Mouse (Mus musculus) G1E (cell line): ENCODE data around the gene Ninj1. TPM values are rescaled to one million over a fixed set of nuclear protein-coding genes. Genes with fewer than 3 reads are reported as not detected.

Experiments used
- ATAC-seq: 2 replicates; pipeline ENCODE4 v1.8.0; 2016; ENCODE audit warnings: mild to moderate bottlenecking; ENCODE audit not compliant: insufficient number of reproducible peaks, poor library complexity, low FRiP score, severe bottlenecking; ENCODE audit errors: extremely low read depth
- DNase-seq: peaks from one replicate; pipeline ENCODE4 v3.0.0; 2012; ENCODE audit warnings: low spot score
- H3K27me3 ChIP-seq: 2 replicates; pipeline ENCODE4 v1.6.1; 2012; ENCODE audit warnings: mild to moderate bottlenecking, low read length, inconsistent platforms; ENCODE audit not compliant: insufficient read depth
- H3K36me3 ChIP-seq: replicated peaks from 2 replicates; pipeline ENCODE3; 2012; ENCODE audit warnings: mild to moderate bottlenecking, inconsistent platforms
- H3K4me1 ChIP-seq: 2 replicates; pipeline ENCODE4 v1.6.1; 2012; ENCODE audit warnings: low read depth, low read length, inconsistent platforms, mixed read lengths; ENCODE audit not compliant: insufficient read depth
- H3K4me3 ChIP-seq: 2 replicates; pipeline ENCODE4 v1.5.1; 2012; ENCODE audit warnings: low read depth, mild to moderate bottlenecking, inconsistent platforms, low read length, moderate library complexity, mixed read lengths
- H3K9me3 ChIP-seq: replicated peaks from 2 replicates; pipeline ENCODE4 v1.6.1; 2012; ENCODE audit warnings: inconsistent platforms
- CTCF ChIP-seq: IDR thresholded peaks from 2 replicates; pipeline ENCODE4 v1.5.1; 2012; ENCODE audit warnings: low read depth, low read length, inconsistent platforms, mixed read lengths
- GATA1 ChIP-seq: IDR thresholded peaks from 2 replicates; pipeline ENCODE4 v1.6.1; 2012; ENCODE audit warnings: borderline replicate concordance, low read length, inconsistent platforms, mixed read lengths
- GATA2 ChIP-seq: IDR thresholded peaks from 2 replicates; pipeline ENCODE4 v1.6.1; 2012; ENCODE audit warnings: low read depth, low read length, inconsistent platforms, borderline replicate concordance
- POLR2AphosphoS5 ChIP-seq: IDR thresholded peaks from 2 replicates; pipeline ENCODE4 v1.6.1; 2012; ENCODE audit warnings: low read depth, low read length, inconsistent platforms; ENCODE audit not compliant: insufficient replicate concordance
- TAL1 ChIP-seq: conservative IDR thresholded peaks from 2 replicates; pipeline ENCODE4 v1.6.1; 2012; ENCODE audit warnings: low read depth, low read length, inconsistent platforms, mixed read lengths
- polyA plus RNA-seq: library from polyadenylated mRNA; stranded (reverse); fragments of >175 nt; gene quantifications from 2 replicates; pipeline ENCODE4 v1.2.3, GENCODE M21; 2012
- total RNA-seq, 2 experiments: library from RNA; stranded (forward) in 1 of 2; stranded (reverse) in 1 of 2; fragments of 200-1000 nt in 1 of 2; fragments of >200 nt in 1 of 2; fragmentation: Nextera tagmentation in 1 of 2; gene quantifications; 2 replicates each; pipeline ENCODE4 v1.2.3; 2014 to 2017

Ninj1 gene
- 13.2 and 14.0 TPM in 2 replicates for total RNA-seq (2014; fragmentation: Nextera tagmentation)
- total RNA-seq (2017), result 10.1 and 12.3 TPM in 2 replicates
- 58.9 and 61.7 TPM in 2 replicates for polyA plus RNA-seq

DNA sequence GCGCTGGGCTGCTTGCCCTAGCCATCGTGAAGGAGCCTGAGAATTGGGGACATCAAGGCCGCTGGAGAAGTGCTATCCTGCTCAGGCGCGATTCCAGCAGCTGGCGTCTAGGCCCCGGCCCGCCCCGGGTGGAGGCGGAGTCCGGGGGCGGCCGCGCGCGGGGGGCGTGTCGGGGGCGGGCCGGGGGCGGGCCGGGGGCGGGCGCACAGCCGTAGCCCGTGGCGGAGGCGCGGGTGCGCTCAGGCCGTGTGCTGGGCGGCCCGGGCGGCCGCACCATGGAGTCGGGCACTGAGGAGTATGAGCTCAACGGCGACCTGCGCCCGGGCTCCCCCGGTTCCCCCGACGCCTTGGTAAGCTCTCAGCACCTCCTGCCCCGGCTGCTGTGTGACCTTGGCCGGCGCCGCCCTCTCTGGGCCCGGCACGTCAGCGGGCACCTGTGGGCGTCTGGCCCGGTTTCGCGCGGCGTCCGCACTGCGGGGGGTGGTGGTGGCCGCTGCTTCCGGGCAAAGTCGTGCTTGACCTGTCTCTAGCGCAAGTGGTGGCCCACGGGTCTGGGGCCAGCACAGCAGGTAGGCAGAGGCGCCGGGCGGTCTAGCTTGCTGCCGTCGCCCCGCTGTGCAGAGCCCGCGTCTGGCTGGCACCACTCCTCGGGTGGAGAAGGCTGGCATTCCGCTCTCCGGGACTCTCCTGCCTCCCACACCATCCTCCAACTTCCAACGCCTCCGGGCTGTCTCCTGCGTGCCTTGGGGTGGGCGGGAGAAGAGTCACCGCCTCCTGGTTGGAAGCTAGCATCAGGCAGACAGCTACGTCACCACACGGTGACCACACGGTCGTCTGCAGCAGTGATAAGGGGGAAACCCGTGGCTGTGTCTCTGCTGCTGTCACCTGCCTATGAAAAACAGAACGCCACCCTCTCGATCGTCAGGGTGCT is at the start of gene Ninj1:
Gene Ninj1, plus strand, starts transcription at position 198 of the 931 bp plus-strand sequence.
- H3K4me1 ChIP-seq, result peaks cover 58% of the 10 kb centered on the region
- DNase-seq (peak; percentile 98), ATAC-seq (peak; percentile 82)
- H3K4me3 ChIP-seq, result peak within 1 kb of the TSS; percentile 89
- peaks cover 22% of the 10 kb centered on the region for H3K36me3 ChIP-seq
- H3K9me3 ChIP-seq, result no peaks in the 10 kb centered on the region
- TF ChIP-seq TAL1 (peak; percentile 58), CTCF (no peak)
- peaks cover 22% of the 10 kb centered on the region for H3K27me3 ChIP-seq

DNA sequence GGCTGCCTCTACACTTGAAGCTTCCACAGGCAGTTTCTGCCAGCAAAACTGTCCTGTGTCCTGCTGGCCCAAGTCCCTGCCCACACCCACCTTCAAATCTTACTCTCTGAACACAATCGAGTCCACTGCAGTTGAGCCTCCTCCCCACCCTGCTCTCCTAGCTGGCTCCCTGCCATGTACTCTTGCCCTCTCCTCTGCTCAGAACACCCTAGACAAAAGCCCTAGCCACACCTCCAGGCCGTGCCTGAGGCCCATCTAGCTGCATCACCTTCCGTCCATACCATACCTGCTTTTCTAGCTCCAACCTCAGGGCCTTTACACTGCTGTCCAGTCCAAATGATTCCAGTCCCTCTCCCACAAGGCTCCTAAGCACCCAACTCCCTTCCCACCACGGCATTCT is 46.7 kb upstream of the Ninj1 start:
- ATAC-seq (no peak), DNase-seq (no peak)
- H3K27me3 ChIP-seq, result peaks cover 19% of the 10 kb centered on the region

GRCm38 (mm10) chr13:49142396-49142795 is 44.9 kb upstream of the Ninj1 start:
- ATAC-seq (no peak), DNase-seq (no peak)
- no peaks in the 10 kb centered on the region for H3K36me3 ChIP-seq
- H3K27me3 ChIP-seq, result peaks cover 23% of the 10 kb centered on the region
- TF ChIP-seq GATA2 (no peak), CTCF (no peak), POLR2AphosphoS5 (no peak), GATA1 (no peak), TAL1 (no peak)
- H3K9me3 ChIP-seq, result peaks cover 13% of the 10 kb centered on the region
- H3K4me3 ChIP-seq, result no peak overlapping the region
- H3K4me1 ChIP-seq, result no peaks in the 10 kb centered on the region

More for the DNA sequence above, 46.7 kb upstream of the Ninj1 start:
- Histone ChIP-seq H3K36me3 (no peaks in the 10 kb centered on the region), H3K4me3 (no peak overlapping the region), H3K4me1 (no peaks in the 10 kb centered on the region), H3K9me3 (no peaks in the 10 kb centered on the region)
- TF ChIP-seq POLR2AphosphoS5 (no peak), TAL1 (no peak), GATA2 (no peak), CTCF (no peak), GATA1 (no peak)

DNA sequence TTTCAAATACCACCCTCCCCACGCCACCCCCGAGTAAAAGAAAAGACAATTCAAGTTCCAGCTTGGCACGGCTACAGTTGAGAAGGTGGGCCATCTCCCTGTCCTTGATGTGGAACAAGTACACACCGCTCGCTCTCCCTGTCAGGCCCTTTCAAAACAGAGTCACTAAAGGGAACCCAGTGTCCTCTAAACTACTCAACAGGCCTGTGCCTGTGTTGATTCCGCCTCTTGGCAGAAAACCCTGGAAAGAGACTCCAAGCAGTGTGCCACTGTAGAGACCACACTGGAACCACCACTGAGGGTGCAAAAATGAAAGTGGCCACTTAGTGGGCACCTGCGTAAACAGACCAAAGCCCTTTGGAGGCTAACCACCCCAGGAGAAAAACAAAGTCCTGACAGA is 44.0 kb upstream of the Ninj1 start:
- no peak for ATAC-seq

GRCm38 (mm10) chr13:49144451-49144850 is 42.8 kb upstream of the Ninj1 start:
- TF ChIP-seq POLR2AphosphoS5 (no peak), GATA1 (no peak), GATA2 (no peak)
- Histone ChIP-seq H3K27me3 (peaks cover 18% of the 10 kb centered on the region), H3K4me1 (no peaks in the 10 kb centered on the region), H3K9me3 (peaks cover 19% of the 10 kb centered on the region), H3K4me3 (no peak overlapping the region), H3K36me3 (no peaks in the 10 kb centered on the region)
- no peak for ATAC-seq
- DNase-seq, result no peak

More for the DNA sequence above, 44.0 kb upstream of the Ninj1 start:
- Histone ChIP-seq H3K4me3 (no peak overlapping the region), H3K4me1 (no peaks in the 10 kb centered on the region), H3K9me3 (peaks cover 19% of the 10 kb centered on the region), H3K36me3 (no peaks in the 10 kb centered on the region), H3K27me3 (peaks cover 20% of the 10 kb centered on the region)
- DNase-seq, result no peak
- TF ChIP-seq CTCF (no peak), GATA2 (no peak), POLR2AphosphoS5 (no peak), TAL1 (no peak), GATA1 (no peak)

GRCm38 (mm10) chr13:49145396-49145795 is 41.9 kb upstream of the Ninj1 start:
- no peak for ATAC-seq
- DNase-seq, result no peak
- Histone ChIP-seq H3K4me3 (no peak overlapping the region), H3K9me3 (peaks cover 19% of the 10 kb centered on the region), H3K27me3 (peaks cover 11% of the 10 kb centered on the region), H3K4me1 (no peaks in the 10 kb centered on the region), H3K36me3 (no peaks in the 10 kb centered on the region)
- TF ChIP-seq GATA1 (no peak), CTCF (no peak), GATA2 (no peak), TAL1 (no peak), POLR2AphosphoS5 (no peak)
